Mouse (Mus musculus) C2C12 (cell line): Measurements from ENCODE around the gene E430018J23Rik. TPM values are rescaled to one million over a fixed set of nuclear protein-coding genes. Genes with fewer than 3 reads are reported as not detected.

ENCODE experiments used
- H3K27me3 ChIP-seq: one replicate; pipeline ENCODE4 v1.6.1; 2011; ENCODE audit not compliant: control insufficient read depth, insufficient read depth, insufficient read length
- H3K36me3 ChIP-seq: one replicate; pipeline ENCODE4 v1.6.1; 2011; ENCODE audit not compliant: control insufficient read depth, insufficient read depth
- H3K4me3 ChIP-seq: one replicate; pipeline ENCODE4 v1.5.1; 2011; ENCODE audit warnings: mild to moderate bottlenecking, control low read depth; ENCODE audit not compliant: poor library complexity, insufficient read depth, severe bottlenecking
- H3K79me2 ChIP-seq: one replicate; pipeline ENCODE4 v1.6.1; 2011; ENCODE audit not compliant: control insufficient read depth, insufficient read depth
- H3K79me3 ChIP-seq: one replicate; pipeline ENCODE4 v1.6.1; 2011; ENCODE audit warnings: low read depth, control low read depth
- H3ac ChIP-seq: one replicate; pipeline ENCODE3; 2011; ENCODE audit warnings: low read depth; ENCODE audit not compliant: control insufficient read depth, insufficient read length
- CEBPB ChIP-seq: IDR thresholded peaks from one replicate; pipeline ENCODE4 v1.6.1; 2011; ENCODE audit warnings: low read depth, mild to moderate bottlenecking, control low read depth, moderate library complexity
- CTCF ChIP-seq: IDR thresholded peaks from one replicate; pipeline ENCODE4 v1.5.1; 2011; ENCODE audit not compliant: control insufficient read depth, insufficient read depth, insufficient read length
- FOSL1 ChIP-seq: IDR thresholded peaks from one replicate; pipeline ENCODE4 v1.8.0; 2011; ENCODE audit warnings: mild to moderate bottlenecking, low read length; ENCODE audit not compliant: poor library complexity, insufficient read depth, severe bottlenecking
- MAX ChIP-seq: IDR thresholded peaks from one replicate; pipeline ENCODE4 v1.6.1; 2011; ENCODE audit warnings: mild to moderate bottlenecking, control low read depth
- MYOD1 ChIP-seq: IDR thresholded peaks from one replicate; pipeline ENCODE4 v1.6.1; 2011; ENCODE audit warnings: low read depth; ENCODE audit not compliant: control insufficient read depth, insufficient read length
- MYOG ChIP-seq: IDR thresholded peaks from one replicate; pipeline ENCODE4 v1.6.1; 2011; ENCODE audit not compliant: control insufficient read depth, insufficient read length; ENCODE audit errors: extremely low read depth
- USF1 ChIP-seq: IDR thresholded peaks from one replicate; pipeline ENCODE4 v1.6.1; 2011; ENCODE audit warnings: low read depth, mild to moderate bottlenecking, control low read depth, moderate library complexity
- polyA plus RNA-seq: library from polyadenylated mRNA; unstranded; fragments of >200 nt; fragmentation: generic; extraction: Trizol; gene quantifications from one replicate; pipeline ENCODE4 v1.2.1, GENCODE M21; 2012; ENCODE audit warnings: missing spikeins

E430018J23Rik gene
- polyA plus RNA-seq, 1 experiment: 2.9 TPM

GRCm38 (mm10) chr7:127341356-127341755 lies 52.1 kb downstream of the E430018J23Rik start:
- H3K27me3 ChIP-seq: peaks cover 9% of the 10 kb centered on the region
- no peaks in the 10 kb centered on the region for H3K36me3 ChIP-seq
- TF ChIP-seq CTCF (no peak), MYOG (no peak), MYOD1 (no peak), FOSL1 (no peak), USF1 (no peak), CEBPB (no peak), MAX (no peak)
- H3K4me3 ChIP-seq: no peak overlapping the region
- peaks cover 12% of the 10 kb centered on the region for H3K79me2 ChIP-seq
- H3ac ChIP-seq: no peak overlapping the region
- H3K79me3 ChIP-seq: peaks cover 8% of the 10 kb centered on the region

Other genes starting within 250 kb of the E430018J23Rik start
- 56.2 TPM for gene Cd2bp2, start 197.6 kb downstream of the E430018J23Rik start, polyA plus RNA-seq
- gene Tbc1d10b, start 185.2 kb downstream of the E430018J23Rik start, polyA plus RNA-seq: 41.4 TPM
- 39.4 TPM for gene Mylpf, start 184.7 kb downstream of the E430018J23Rik start, polyA plus RNA-seq
- gene Zfp553, start 160.6 kb downstream of the E430018J23Rik start, polyA plus RNA-seq: 16.1 TPM
- gene Sept1, start 160.5 kb downstream of the E430018J23Rik start, polyA plus RNA-seq: 1.7 TPM
- gene Zfp771, start 149.4 kb downstream of the E430018J23Rik start, polyA plus RNA-seq: 38.0 TPM
- 226 TPM for gene Dctpp1, start 132.9 kb downstream of the E430018J23Rik start, polyA plus RNA-seq
- gene Sephs2, start 119.6 kb downstream of the E430018J23Rik start, polyA plus RNA-seq: 41.4 TPM
- 0.07 TPM for gene Itgal, start 97.4 kb downstream of the E430018J23Rik start, polyA plus RNA-seq
- gene Zfp768, start 48.0 kb downstream of the E430018J23Rik start, polyA plus RNA-seq: 17.5 TPM
- gene Zfp747, start 17.6 kb downstream of the E430018J23Rik start, polyA plus RNA-seq: 5.1 TPM
- 0.32 TPM for gene 9130019O22Rik, start 6.5 kb downstream of the E430018J23Rik start, polyA plus RNA-seq
- gene Zfp764, start 13.2 kb upstream of the E430018J23Rik start, polyA plus RNA-seq: 1.9 TPM
- 8.2 TPM for gene Zfp688, start 28.4 kb upstream of the E430018J23Rik start, polyA plus RNA-seq
- 3.7 TPM for gene Zfp689, start 55.5 kb upstream of the E430018J23Rik start, polyA plus RNA-seq
- gene Prr14, start 66.0 kb upstream of the E430018J23Rik start, polyA plus RNA-seq: 28.6 TPM
- 20.9 TPM for gene Fbrs, start 85.6 kb upstream of the E430018J23Rik start, polyA plus RNA-seq
- gene Srcap, start 118.4 kb upstream of the E430018J23Rik start, polyA plus RNA-seq: 24.1 TPM
- 14.9 TPM for gene Gm42715, start 126.0 kb upstream of the E430018J23Rik start, polyA plus RNA-seq
- gene Tmem265, start 167.8 kb upstream of the E430018J23Rik start, polyA plus RNA-seq: not detected
- gene Phkg2, start 179.7 kb upstream of the E430018J23Rik start, polyA plus RNA-seq: 21.1 TPM
- 4.2 TPM for gene Ccdc189, start 195.0 kb upstream of the E430018J23Rik start, polyA plus RNA-seq
- gene Rnf40, start 195.1 kb upstream of the E430018J23Rik start, polyA plus RNA-seq: 29.7 TPM
- 5.2 TPM for gene Zfp629, start 222.2 kb upstream of the E430018J23Rik start, polyA plus RNA-seq